Mouse (Mus musculus) liver, embryonic 15.5 days (tissue): ENCODE measurements around the gene Srsf10. TPM values are rescaled to one million over a fixed set of nuclear protein-coding genes. Genes with fewer than 3 reads are reported as not detected.

Experiments used
- ATAC-seq: fragments of 200-750 bp; cut with Nextera tagmentation; 2 replicates; pipeline ENCODE4 v1.8.0; 2017; ENCODE audit warnings: moderate number of reproducible peaks, mild to moderate bottlenecking, moderate library complexity; ENCODE audit not compliant: insufficient read depth
- H3K27ac ChIP-seq: fragments of 300-500 bp; sonication (generic); replicated peaks from 2 replicates; pipeline ENCODE4 v1.5.1; 2015; ENCODE audit warnings: mild to moderate bottlenecking, inconsistent platforms
- H3K27me3 ChIP-seq: fragments of 300-500 bp; sonication (generic); 2 replicates; pipeline ENCODE4 v1.6.1; 2015; ENCODE audit warnings: mild to moderate bottlenecking, inconsistent platforms
- H3K36me3 ChIP-seq: fragments of 300-500 bp; sonication (generic); replicated peaks from 2 replicates; pipeline ENCODE4 v1.6.1; 2015; ENCODE audit warnings: moderate library complexity, mild to moderate bottlenecking, inconsistent platforms
- H3K4me1 ChIP-seq: fragments of 300-500 bp; sonication (generic); replicated peaks from 2 replicates; pipeline ENCODE4 v1.6.1; 2015; ENCODE audit warnings: inconsistent platforms
- H3K4me2 ChIP-seq: fragments of 300-500 bp; sonication (generic); 2 replicates; pipeline ENCODE4 v1.6.1; 2015; ENCODE audit warnings: moderate library complexity, mild to moderate bottlenecking, inconsistent platforms
- H3K4me3 ChIP-seq: fragments of 300-500 bp; sonication (generic); replicated peaks from 2 replicates; pipeline ENCODE4 v1.5.1; 2015; ENCODE audit warnings: mild to moderate bottlenecking, inconsistent platforms
- H3K9ac ChIP-seq: fragments of 300-500 bp; sonication (generic); 2 replicates; pipeline ENCODE4 v1.6.1; 2015; ENCODE audit warnings: moderate library complexity, mild to moderate bottlenecking, inconsistent platforms
- H3K9me3 ChIP-seq: fragments of 300-500 bp; sonication (generic); replicated peaks from 2 replicates; pipeline ENCODE4 v1.6.1; 2016; ENCODE audit warnings: inconsistent platforms
- WGBS: fragments of 180-500 bp; shearing (Covaris S2); methylation state at CpG from one replicate; pipeline ENCODE4 v1.1.7; 2015; ENCODE audit warnings: mixed read lengths; ENCODE audit not compliant: insufficient replicate concordance; 5-methylcytosine and 5-hydroxymethylcytosine counted together
- polyA plus RNA-seq: library from polyadenylated mRNA; unstranded; fragments of >200 nt; fragmentation: Nextera tagmentation; extraction: Ambion mirVana; gene quantifications from 2 replicates; pipeline ENCODE4 v1.2.1, GENCODE M21; 2015

Gene Srsf10
- polyA plus RNA-seq, 1 experiment from 2014 or later: 90.0 TPM

- Histone ChIP-seq H3K4me3 (no peak overlapping the region), H3K36me3 (no peaks in the 10 kb centered on the region), H3K9ac (no peak overlapping the region), H3K4me1 (0 out of 2 replicates have a peak, but pooled peaks cover 4% of the 10 kb centered on the region), H3K27ac (no peak overlapping the region), H3K4me2 (no peak overlapping the region), H3K9me3 (no peaks in the 10 kb centered on the region), H3K27me3 (peaks cover 3% of the 10 kb centered on the region; the same call in 1 of the 2 replicates)
- WGBS: 67% methylated on average over 12 of the region's 12 CpGs
- no peak for ATAC-seq
These were observed 22.0 kb upstream of the Srsf10 start for GRCm38 (mm10) chr4:135833301-135834123.

GRCm38 (mm10) chr4:135834124-135834717 is 21.3 kb upstream of the Srsf10 start:
- WGBS: 73% methylated on average over 8 of the region's 8 CpGs

GRCm38 (mm10) chr4:135838925-135839292 is 16.6 kb upstream of the Srsf10 start:
- H3K4me1 ChIP-seq: no peaks in the 10 kb centered on the region
- H3K4me2 ChIP-seq: no peak overlapping the region
- H3K27me3 ChIP-seq: no peaks in the 10 kb centered on the region
- no peak overlapping the region for H3K4me3 ChIP-seq
- no peak overlapping the region for H3K9ac ChIP-seq
- 52% methylated on average over 3 of the region's 3 CpGs for WGBS
- no peaks in the 10 kb centered on the region for H3K36me3 ChIP-seq
- H3K27ac ChIP-seq: no peak overlapping the region
- no peaks in the 10 kb centered on the region for H3K9me3 ChIP-seq
- no peak for ATAC-seq

More at GRCm38 (mm10) chr4:135834124-135834717, 21.3 kb upstream of the Srsf10 start:
- Histone ChIP-seq H3K9ac (no peak overlapping the region), H3K36me3 (no peaks in the 10 kb centered on the region), H3K27me3 (peaks cover 3% of the 10 kb centered on the region; the same call in 1 of the 2 replicates), H3K9me3 (no peaks in the 10 kb centered on the region), H3K4me1 (no peaks in the 10 kb centered on the region), H3K4me2 (no peak overlapping the region), H3K4me3 (no peak overlapping the region), H3K27ac (no peak overlapping the region)
- no peak for ATAC-seq

GRCm38 (mm10) chr4:135839293-135840011 is 16.1 kb upstream of the Srsf10 start:
- no peak for ATAC-seq
- H3K9ac ChIP-seq: no peak overlapping the region
- no peaks in the 10 kb centered on the region for H3K36me3 ChIP-seq
- H3K9me3 ChIP-seq: no peaks in the 10 kb centered on the region
- no peak overlapping the region for H3K27ac ChIP-seq
- no peak overlapping the region for H3K4me3 ChIP-seq
- no peak overlapping the region for H3K4me2 ChIP-seq
- 77% methylated on average over 21 of the region's 21 CpGs for WGBS
- H3K27me3 ChIP-seq: no peaks in the 10 kb centered on the region
- no peaks in the 10 kb centered on the region for H3K4me1 ChIP-seq

- H3K36me3 ChIP-seq: no peaks in the 10 kb centered on the region
- no peak overlapping the region for H3K4me2 ChIP-seq
- H3K27ac ChIP-seq: no peak overlapping the region
- H3K9ac ChIP-seq: no peak overlapping the region
- 70% methylated on average over 6 of the region's 6 CpGs for WGBS
- ATAC-seq: no peak
- no peaks in the 10 kb centered on the region for H3K27me3 ChIP-seq
- peaks cover 10% of the 10 kb centered on the region for H3K4me1 ChIP-seq
- H3K4me3 ChIP-seq: no peak overlapping the region
- no peaks in the 10 kb centered on the region for H3K9me3 ChIP-seq
These were observed 11.1 kb upstream of the Srsf10 start for GRCm38 (mm10) chr4:135844400-135844799.

GRCm38 (mm10) chr4:135847581-135847980 is 8.0 kb upstream of the Srsf10 start:
- H3K4me2 ChIP-seq: no peak overlapping the region
- H3K36me3 ChIP-seq: no peaks in the 10 kb centered on the region
- no peaks in the 10 kb centered on the region for H3K9me3 ChIP-seq
- H3K9ac ChIP-seq: no peak overlapping the region
- WGBS: 77% methylated on average over 5 of the region's 5 CpGs
- no peaks in the 10 kb centered on the region for H3K27me3 ChIP-seq
- H3K27ac ChIP-seq: no peak overlapping the region
- H3K4me3 ChIP-seq: no peak overlapping the region
- ATAC-seq: no peak
- H3K4me1 ChIP-seq: peaks cover 39% of the 10 kb centered on the region

GRCm38 (mm10) chr4:135850411-135851095 is 5.0 kb upstream of the Srsf10 start:
- peaks cover 68% of the 10 kb centered on the region for H3K4me1 ChIP-seq

GRCm38 (mm10) chr4:135851942-135852341 is 3.6 kb upstream of the Srsf10 start:
- no peaks in the 10 kb centered on the region for H3K36me3 ChIP-seq
- H3K4me3 ChIP-seq: peak overlapping the region; percentile 25
- peak overlapping the region; percentile 58 for H3K9ac ChIP-seq
- peak; percentile 69 for ATAC-seq
- WGBS: 33% methylated on average over 9 of the region's 9 CpGs
- H3K27ac ChIP-seq: peak overlapping the region; percentile 98
- H3K4me1 ChIP-seq: peaks cover 62% of the 10 kb centered on the region
- H3K4me2 ChIP-seq: peak overlapping the region; percentile 63
- no peaks in the 10 kb centered on the region for H3K27me3 ChIP-seq
- no peaks in the 10 kb centered on the region for H3K9me3 ChIP-seq

More at GRCm38 (mm10) chr4:135850411-135851095, 5.0 kb upstream of the Srsf10 start:
- H3K9ac ChIP-seq: peak overlapping the region; percentile 13
- 50% methylated on average over 13 of the region's 13 CpGs for WGBS
- no peak overlapping the region; the same call in 1 of the 2 replicates for H3K4me3 ChIP-seq
- H3K9me3 ChIP-seq: no peaks in the 10 kb centered on the region
- no peaks in the 10 kb centered on the region for H3K36me3 ChIP-seq
- peak overlapping the region; percentile 98 for H3K27ac ChIP-seq
- H3K27me3 ChIP-seq: no peaks in the 10 kb centered on the region
- peak; percentile 25; the same call in 1 of the 2 replicates for ATAC-seq
- H3K4me2 ChIP-seq: peak overlapping the region; percentile 63

GRCm38 (mm10) chr4:135853987-135854546 is 1.5 kb upstream of the Srsf10 start:
- Histone ChIP-seq H3K4me3 (no peak overlapping the region), H3K9ac (peak overlapping the region; percentile 85), H3K4me2 (peak overlapping the region; percentile 96), H3K27ac (peak overlapping the region; percentile 98), H3K4me1 (peaks cover 73% of the 10 kb centered on the region), H3K27me3 (no peaks in the 10 kb centered on the region), H3K9me3 (no peaks in the 10 kb centered on the region), H3K36me3 (peaks cover 8% of the 10 kb centered on the region)
- no peak for ATAC-seq
- WGBS: 82% methylated on average over 14 of the region's 14 CpGs

- Histone ChIP-seq H3K27ac (peak overlapping the region; percentile 98), H3K4me1 (peaks cover 78% of the 10 kb centered on the region), H3K9me3 (no peaks in the 10 kb centered on the region), H3K36me3 (peaks cover 14% of the 10 kb centered on the region), H3K4me3 (peak overlapping the region; percentile 80), H3K9ac (peak overlapping the region; percentile 85), H3K27me3 (no peaks in the 10 kb centered on the region), H3K4me2 (peak overlapping the region; percentile 96)
- WGBS: 72% methylated on average over 11 of the region's 11 CpGs
- no peak for ATAC-seq
These were observed 917 bp upstream of the Srsf10 start for GRCm38 (mm10) chr4:135854630-135855029.
